Mouse (Mus musculus) ES-Bruce4 (cell line): Measurements from ENCODE around the gene Cope.

Experiments used
- CTCF ChIP-seq: IDR thresholded peaks from one replicate; pipeline ENCODE4 v1.8.1; 2011; ENCODE audit warnings: low read depth, low read length
- EP300 ChIP-seq: IDR thresholded peaks from 2 replicates; pipeline ENCODE4 v1.6.1; 2011; ENCODE audit warnings: low read depth, low read length; ENCODE audit not compliant: insufficient read depth

DNA sequence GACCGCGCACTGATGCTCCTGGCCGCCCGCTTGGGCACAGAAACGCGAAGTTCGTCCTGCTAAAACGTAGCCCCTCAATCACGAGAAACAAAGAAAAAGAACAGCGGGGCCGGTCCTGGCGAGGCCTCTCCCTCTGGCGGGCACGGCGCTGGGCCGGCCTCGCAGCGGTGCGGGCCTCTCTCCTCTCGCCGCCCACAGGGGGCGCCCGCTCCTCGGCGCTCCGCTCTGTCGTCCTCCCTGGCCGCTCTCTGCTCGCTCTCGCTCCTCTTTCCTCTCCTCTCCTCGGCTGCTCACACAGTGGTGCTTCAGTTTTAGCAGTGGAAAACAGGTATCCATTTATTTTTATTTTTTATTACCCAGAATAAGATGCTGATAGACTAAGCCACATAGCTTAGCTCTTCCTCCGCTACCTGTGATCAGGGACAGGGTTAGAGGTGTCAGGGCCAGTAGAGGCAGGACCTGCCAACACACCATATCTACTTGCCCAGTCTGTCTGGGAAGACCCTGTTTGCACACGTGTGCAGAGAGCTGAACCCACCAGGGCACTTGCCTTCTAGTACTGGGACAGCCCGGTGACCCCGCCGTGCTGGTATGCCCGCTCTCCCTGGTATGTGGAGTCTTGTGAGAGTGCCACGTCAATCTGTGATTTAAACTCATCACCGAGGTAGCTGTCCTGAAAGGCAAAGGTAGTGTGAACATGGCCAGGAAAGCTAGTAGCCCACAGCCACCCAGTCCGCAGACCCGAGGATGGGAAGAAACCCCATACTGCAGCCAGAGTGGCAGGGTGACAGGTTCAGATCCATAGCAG, 30.0 kb downstream of the Cope start:
- TF ChIP-seq EP300 (no peak), CTCF (peak; percentile 77)
